Mouse (Mus musculus) granulocyte monocyte progenitor cell, adult 5-6 weeks (primary cell): Measurements from ENCODE around the gene Cfl2. TPM values are rescaled to one million over a fixed set of nuclear protein-coding genes. Genes with fewer than 3 reads are reported as not detected.
"Not testable (repeated sequence)": the region's sequence is repeated elsewhere in the genome, so short reads cannot be mapped to it uniquely, and the experiment has no call there.

ENCODE experiments used
- ATAC-seq: replicated peaks from 2 replicates; pipeline ENCODE4 v1.8.0; 2016; ENCODE audit warnings: mild to moderate bottlenecking, moderate TSS enrichment, inconsistent platforms; ENCODE audit not compliant: poor library complexity, severe bottlenecking
- total RNA-seq, 2 experiments: library from RNA; stranded (forward) in 1 of 2; stranded (reverse) in 1 of 2; fragments of 200-712, 200-1000 nt in 1 of 2; fragments of >200 nt in 1 of 2; fragmentation: Nextera tagmentation in 1 of 2; gene quantifications; 2 replicates each; pipeline ENCODE4 v1.2.3; 2014 to 2017

Gene Cfl2
- total RNA-seq, 2 experiments from 2014 or later, result 22.2 to 23.1 TPM

DNA sequence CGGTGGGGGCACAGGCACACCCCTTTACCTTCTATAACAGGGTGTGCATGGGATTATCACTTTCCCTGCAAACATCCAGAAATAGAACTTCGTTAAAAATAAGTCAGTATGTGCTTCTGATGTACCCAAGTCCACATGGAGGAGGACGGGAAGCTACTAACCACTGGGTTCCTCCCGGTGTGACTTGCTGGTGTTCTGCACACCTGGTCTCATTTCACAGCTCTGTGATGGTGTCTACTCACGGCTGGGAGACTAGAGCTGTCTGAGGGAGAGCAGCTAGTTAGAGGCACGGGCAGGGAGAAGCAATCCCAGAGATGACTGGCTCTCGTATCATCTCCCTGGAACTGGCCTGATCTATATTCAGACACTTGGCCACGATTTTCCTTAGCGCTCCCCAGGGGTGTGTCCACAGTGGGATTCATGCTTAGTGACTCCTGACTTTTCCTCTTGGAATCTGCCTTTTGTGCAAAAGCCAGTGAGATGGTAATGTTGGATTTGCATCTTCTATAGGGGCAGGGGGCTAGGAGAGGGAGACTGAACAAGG is 28.7 kb downstream of the Cfl2 start:
- no peak for ATAC-seq

DNA sequence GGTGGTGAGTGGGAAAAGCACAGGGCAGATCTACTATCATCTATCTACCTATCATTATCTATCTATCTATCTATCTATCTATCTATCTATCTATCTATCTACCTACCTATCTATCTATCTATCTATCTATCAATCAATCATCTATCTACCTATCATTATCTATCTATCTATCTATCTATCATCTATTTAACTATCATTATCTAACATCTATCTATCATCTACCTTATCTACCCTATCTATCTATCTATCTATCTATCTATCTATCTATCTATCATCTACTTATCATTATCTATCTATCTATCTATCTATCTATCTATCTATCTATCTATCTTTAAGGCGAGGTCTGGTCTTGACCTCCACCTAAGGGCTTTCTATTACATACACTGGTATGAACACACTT is 30.8 kb downstream of the Cfl2 start:
- ATAC-seq, result not testable (repeated sequence)

DNA sequence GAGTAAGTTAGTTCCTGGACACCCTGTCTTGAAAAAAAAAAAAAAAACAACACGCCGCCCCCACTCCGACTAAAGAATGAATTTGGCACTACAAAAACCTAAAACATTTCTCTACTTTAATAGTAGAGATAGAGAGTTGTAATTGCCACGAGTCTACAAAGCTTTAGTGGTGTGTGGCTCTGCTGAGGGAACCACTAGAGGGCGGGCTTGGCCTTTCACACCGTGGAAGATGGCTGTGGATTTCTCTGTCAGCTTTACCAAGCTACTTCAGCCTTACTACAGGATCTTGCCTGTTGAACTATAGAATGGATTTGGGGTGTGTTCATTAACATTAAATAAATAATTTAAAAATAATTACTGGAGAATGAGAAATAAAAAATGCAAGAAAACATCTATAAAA is 32.1 kb downstream of the Cfl2 start:
- peak; percentile 75 for ATAC-seq

DNA sequence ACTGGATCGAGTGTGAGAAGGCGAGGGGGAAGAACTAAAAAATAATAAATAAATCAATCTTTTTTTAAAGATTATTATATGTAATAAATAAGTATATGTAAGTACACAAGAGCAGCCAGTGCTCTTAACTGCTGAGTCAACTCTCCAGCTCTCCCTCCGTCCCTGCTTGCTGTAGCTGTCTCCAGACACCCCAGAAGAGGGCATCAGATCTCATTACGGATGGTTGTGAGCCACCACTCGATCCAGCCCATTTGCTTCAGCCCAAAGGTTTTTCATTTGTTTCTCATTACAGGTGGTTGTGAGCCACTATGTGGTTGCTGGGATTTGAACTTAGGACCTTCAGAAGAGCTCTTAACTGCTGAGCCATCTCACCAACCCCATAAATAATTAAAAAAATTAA is 32.8 kb downstream of the Cfl2 start:
- ATAC-seq, result no peak

DNA sequence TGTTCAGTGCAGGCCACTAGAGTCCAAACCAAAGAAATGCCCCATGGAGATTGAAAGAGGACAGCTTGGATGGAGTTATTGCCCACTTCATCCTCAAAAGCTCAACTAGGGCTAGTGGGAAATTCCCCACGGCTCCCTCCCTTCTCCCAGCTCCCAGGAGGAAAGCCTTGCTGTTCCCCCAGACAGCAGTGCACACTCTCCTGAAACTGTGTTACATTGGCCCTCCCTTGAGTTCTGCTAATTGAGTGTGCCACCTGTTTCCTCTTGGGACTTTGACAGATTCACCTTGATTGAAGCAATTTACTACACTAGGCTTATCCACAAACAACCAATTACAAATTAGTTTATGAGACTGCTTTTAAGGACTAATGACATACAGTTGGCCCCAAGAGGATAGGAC is 34.6 kb downstream of the Cfl2 start:
- no peak for ATAC-seq

DNA sequence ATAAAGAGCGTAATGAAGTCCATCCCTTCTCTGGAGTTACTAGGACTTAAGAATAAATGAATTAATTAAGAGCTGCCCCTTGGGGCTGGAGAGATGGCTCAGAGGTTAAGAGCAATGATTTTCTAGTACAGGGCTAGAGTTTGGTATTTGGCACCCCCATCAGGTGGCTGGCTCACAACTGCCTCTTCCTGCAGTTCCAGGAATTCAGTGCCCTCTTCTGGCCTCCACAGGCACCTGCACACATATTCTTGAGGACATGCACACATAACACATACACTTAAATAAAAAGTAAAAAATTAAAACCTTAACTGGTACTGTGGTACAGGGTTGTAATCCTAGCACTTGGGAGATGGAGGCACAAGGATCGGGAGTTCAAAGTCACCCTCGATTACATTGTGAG is 37.5 kb downstream of the Cfl2 start:
- peak; percentile 67 for ATAC-seq

GRCm38 (mm10) chr12:54822836-54823426 is 39.7 kb downstream of the Cfl2 start:
- ATAC-seq, result no peak

DNA sequence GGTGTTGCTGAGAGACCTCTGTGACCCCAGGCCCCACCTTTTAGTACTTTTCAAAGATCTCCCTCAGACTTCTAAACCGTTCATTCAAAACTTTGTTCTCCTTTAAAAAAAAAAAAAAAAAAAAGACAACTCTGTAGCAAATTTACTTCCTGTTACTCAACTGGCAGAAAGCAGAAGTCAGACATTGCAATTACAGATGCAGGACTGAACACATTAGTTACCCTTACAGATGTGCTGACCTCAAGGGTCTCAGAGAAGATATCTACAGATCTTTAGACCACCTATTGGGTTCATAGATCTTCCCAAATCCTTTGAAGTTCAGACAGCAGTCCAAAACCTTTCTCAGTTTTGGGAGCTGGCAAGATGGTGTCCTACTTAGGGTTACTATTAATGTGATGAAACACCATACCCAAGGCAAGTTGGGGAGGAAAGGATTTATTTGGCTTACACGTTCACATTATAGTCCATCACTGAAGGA is 42.0 kb downstream of the Cfl2 start:
- ATAC-seq, result peak; percentile 91

- no peak for ATAC-seq
Observed at GRCm38 (mm10) chr12:54819181-54819935, 43.3 kb downstream of the Cfl2 start.

DNA sequence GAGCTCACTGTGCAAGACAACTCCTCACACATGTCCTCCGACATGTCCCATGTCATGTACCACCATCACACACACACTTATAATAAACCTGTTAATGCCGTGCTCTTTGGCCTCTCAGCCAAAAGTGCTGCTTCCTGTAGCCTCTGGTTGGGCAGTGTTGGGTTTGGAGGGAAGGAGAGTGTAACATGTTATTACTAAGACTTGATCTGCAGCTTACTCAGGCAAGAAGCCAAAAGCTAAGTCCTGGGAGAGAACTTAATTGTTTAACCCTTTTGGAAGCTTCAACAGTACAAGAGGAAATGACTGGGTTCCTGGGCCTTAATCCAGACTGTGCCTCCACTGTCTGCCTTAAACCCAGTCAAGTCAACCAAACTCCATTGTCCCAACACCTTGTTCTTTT is 52.5 kb downstream of the Cfl2 start:
- no peak for ATAC-seq

Other genes starting within 250 kb of the Cfl2 start
- 203 and 212 TPM in 2 replicates for gene Sptssa, start 206.3 kb downstream of the Cfl2 start, total RNA-seq (2014; fragmentation: Nextera tagmentation)
- 155 and 195 TPM in 2 replicates for gene Sptssa, start 206.3 kb downstream of the Cfl2 start, total RNA-seq (2017)
- 49.9 and 62.1 TPM in 2 replicates for gene Eapp, start 167.0 kb downstream of the Cfl2 start, total RNA-seq (2014; fragmentation: Nextera tagmentation)
- 50.8 and 73.5 TPM in 2 replicates for gene Eapp, start 167.0 kb downstream of the Cfl2 start, total RNA-seq (2017)
- gene Snx6, start 67.2 kb downstream of the Cfl2 start, total RNA-seq (2014; fragmentation: Nextera tagmentation), result 47.8 and 71.6 TPM in 2 replicates
- 77.0 and 77.2 TPM in 2 replicates for gene Snx6, start 67.2 kb downstream of the Cfl2 start, total RNA-seq (2017)
- gene Gm20403, start 123.7 kb upstream of the Cfl2 start, total RNA-seq (2014; fragmentation: Nextera tagmentation), result not detected in 2 replicates
- gene Gm20403, start 123.7 kb upstream of the Cfl2 start, total RNA-seq (2017), result not detected in 2 replicates
- 153 and 161 TPM in 2 replicates for gene Baz1a, start 151.5 kb upstream of the Cfl2 start, total RNA-seq (2014; fragmentation: Nextera tagmentation)
- gene Baz1a, start 151.5 kb upstream of the Cfl2 start, total RNA-seq (2017), result 156 and 170 TPM in 2 replicates
- gene 2700097O09Rik, start 217.2 kb upstream of the Cfl2 start, total RNA-seq (2014; fragmentation: Nextera tagmentation), result 5.2 and 36.6 TPM in 2 replicates
- 10.6 and 12.1 TPM in 2 replicates for gene 2700097O09Rik, start 217.2 kb upstream of the Cfl2 start, total RNA-seq (2017)
- 80.6 and 85.1 TPM in 2 replicates for gene Srp54a, start 217.4 kb upstream of the Cfl2 start, total RNA-seq (2014; fragmentation: Nextera tagmentation)
- gene Srp54a, start 217.4 kb upstream of the Cfl2 start, total RNA-seq (2017), result 237 and 257 TPM in 2 replicates